19 mouse cellular contexts compared by ENCODE assay signal in genomic region chr10:127127711-127128279, GRCm38 (mm10). TPM values are rescaled to one million over a fixed set of nuclear protein-coding genes. Genes with fewer than 3 reads are reported as not detected.
DNase-seq lines count a peak whose midpoint lies in the region; ATAC-seq lines count a peak whose summit lies in the region.
"Had no signal": no experiment of that assay in that cellular context is flagged by ENCODE, and none has a peak within 500 bp of the region (broad histone marks: within the 10 kb centered on the region; RNA-seq: fewer than 3 reads in every experiment).

No protein-coding gene starts in this region.

- H3K36me3 ChIP-seq in liver, embryonic 13.5 days = no peaks in the 10 kb centered on the region
- H3K36me3 ChIP-seq: forebrain, embryonic 15.5 days; hindbrain, embryonic 15.5 days; midbrain, embryonic 10.5 days; neural tube, embryonic 15.5 days had no signal

- 51% methylated on average over 7 of the region's 7 CpGs for WGBS in liver, embryonic 13.5 days (ENCODE audit: insufficient replicate concordance)

- peak; percentile 45 to 66 for DNase-seq in lung, adult 18-20 months
- no peak for DNase-seq in lung, postnatal 14 days
- peak; percentile 27 for DNase-seq in adrenal gland, postnatal 14 days
- DNase-seq in liver, embryonic 13.5 days = no peak
- peak; percentile 40 for DNase-seq in testis, postnatal 14 days (ENCODE audit: low spot score)
- DNase-seq in kidney, postnatal 10 days = no peak
- no peak for DNase-seq in left cerebral cortex, postnatal 14 days (ENCODE audit: low spot score in 2 of 2)
- DNase-seq: cerebellum, adult 9-10 months; embryo, embryonic 11 days; heart, postnatal 10 days; kidney, postnatal 25 days; layer of hippocampus, adult 9-11 months; lung, embryonic 14.5 days; thymus, postnatal 25 days had no signal

- H3K9me3 ChIP-seq in liver, embryonic 13.5 days (replicated peaks) = no peaks in the 10 kb centered on the region
- H3K9me3 ChIP-seq: forebrain, embryonic 15.5 days; hindbrain, embryonic 15.5 days; midbrain, embryonic 10.5 days; neural tube, embryonic 15.5 days had no signal

- no peak overlapping the region for H3K4me2 ChIP-seq in liver, embryonic 13.5 days
- H3K4me2 ChIP-seq: forebrain, embryonic 15.5 days; hindbrain, embryonic 15.5 days; lung, embryonic 14.5 days; neural tube, embryonic 15.5 days had no signal

- H3K4me1 ChIP-seq in liver, embryonic 13.5 days (replicated peaks) = peaks cover 60% of the 10 kb centered on the region

- ATAC-seq in liver, embryonic 13.5 days (ENCODE audit: low read depth) = no peak
- ATAC-seq: forebrain, embryonic 15.5 days; intestine, postnatal 0 days had no signal

- no peaks in the 10 kb centered on the region for H3K27me3 ChIP-seq in liver, embryonic 13.5 days
- H3K27me3 ChIP-seq: forebrain, embryonic 15.5 days; hindbrain, embryonic 15.5 days; neural tube, embryonic 15.5 days had no signal

- H3K9ac ChIP-seq in liver, embryonic 13.5 days = peak overlapping the region; percentile 11; the same call in 1 of the 2 replicates
- H3K9ac ChIP-seq: forebrain, embryonic 15.5 days; hindbrain, embryonic 15.5 days; lung, embryonic 14.5 days; neural tube, embryonic 15.5 days had no signal

- no peak overlapping the region for H3K4me3 ChIP-seq in liver, embryonic 13.5 days (replicated peaks)
- H3K4me3 ChIP-seq: forebrain, embryonic 15.5 days; hindbrain, embryonic 15.5 days; midbrain, embryonic 10.5 days; neural tube, embryonic 15.5 days had no signal

- intact Hi-C loops in left cerebral cortex, postnatal 14 days (cut with DNase I) = no loop called here

- H3K27ac ChIP-seq in liver, embryonic 13.5 days = peak overlapping the region; percentile 63
- H3K27ac ChIP-seq: forebrain, embryonic 15.5 days; hindbrain, embryonic 15.5 days; midbrain, embryonic 10.5 days; neural tube, embryonic 15.5 days had no signal

RNA-seq across cellular contexts. Expression of gene Os9, which starts 6.9 kb away (rescaled TPM):
- 97.9 and 108 TPM in 2 replicates for total RNA-seq in adrenal gland, postnatal 14 days (2021)
- 45.6 and 49.0 TPM in 2 replicates for polyA plus RNA-seq in liver, embryonic 13.5 days (2015; fragmentation: Nextera tagmentation; extraction: Ambion mirVana)
- 100 to 1,000 TPM; 111 to 116 TPM for total RNA-seq in left cerebral cortex, postnatal 14 days (2021)

RNA-seq across cellular contexts. Expression of gene B4galnt1, which starts 37.2 kb away (rescaled TPM):
- total RNA-seq in adrenal gland, postnatal 14 days (2021) = 14.6 and 24.7 TPM in 2 replicates
- polyA plus RNA-seq in liver, embryonic 13.5 days (2015; fragmentation: Nextera tagmentation; extraction: Ambion mirVana) = 9.3 and 11.0 TPM in 2 replicates
- 100 to 1,000 TPM; 108 to 110 TPM for total RNA-seq in left cerebral cortex, postnatal 14 days (2021)

RNA-seq across cellular contexts. Expression of gene Slc26a10, which starts 52.6 kb away (rescaled TPM):
- total RNA-seq in adrenal gland, postnatal 14 days (2021) = 10.4 and 10.8 TPM in 2 replicates
- 1.8 and 2.1 TPM in 2 replicates for polyA plus RNA-seq in liver, embryonic 13.5 days (2015; fragmentation: Nextera tagmentation; extraction: Ambion mirVana)
- total RNA-seq in left cerebral cortex, postnatal 14 days (2021) = 1 to 10 TPM; 1.1 to 1.4 TPM

RNA-seq across cellular contexts. Expression of gene Agap2, which starts 52.7 kb away (rescaled TPM):
- total RNA-seq in adrenal gland, postnatal 14 days (2021) = 6.9 and 14.3 TPM in 2 replicates
- 0.41 and 0.85 TPM in 2 replicates for polyA plus RNA-seq in liver, embryonic 13.5 days (2015; fragmentation: Nextera tagmentation; extraction: Ambion mirVana)
- total RNA-seq in left cerebral cortex, postnatal 14 days (2021) = 100 to 1,000 TPM; 704 to 706 TPM

RNA-seq across cellular contexts. Expression of gene Tspan31, which starts 57.7 kb away (rescaled TPM):
- 76.3 and 96.5 TPM in 2 replicates for total RNA-seq in adrenal gland, postnatal 14 days (2021)
- 69.4 and 77.7 TPM in 2 replicates for polyA plus RNA-seq in liver, embryonic 13.5 days (2015; fragmentation: Nextera tagmentation; extraction: Ambion mirVana)
- total RNA-seq in left cerebral cortex, postnatal 14 days (2021) = 10 to 100 TPM; 67.1 to 74.5 TPM

Comparison
In these comparisons a context has a peak if more than half of its experiments do, and no peak if none do; other contexts are left out.
1. DNase-seq: peak in lung, adult 18-20 months (2 of 2), adrenal gland, postnatal 14 days (single experiment) and testis, postnatal 14 days (single experiment); none in lung, postnatal 14 days (single experiment), liver, embryonic 13.5 days (single experiment), kidney, postnatal 10 days (single experiment) and left cerebral cortex, postnatal 14 days (0 of 2).